Mouse (Mus musculus): ENCODE data around the gene Chmp6. TPM values are rescaled to one million over a fixed set of nuclear protein-coding genes. Genes with fewer than 3 reads are reported as not detected.

Gene Chmp6
- polyA plus RNA-seq, 1 experiment: 60.5 TPM

DNA sequence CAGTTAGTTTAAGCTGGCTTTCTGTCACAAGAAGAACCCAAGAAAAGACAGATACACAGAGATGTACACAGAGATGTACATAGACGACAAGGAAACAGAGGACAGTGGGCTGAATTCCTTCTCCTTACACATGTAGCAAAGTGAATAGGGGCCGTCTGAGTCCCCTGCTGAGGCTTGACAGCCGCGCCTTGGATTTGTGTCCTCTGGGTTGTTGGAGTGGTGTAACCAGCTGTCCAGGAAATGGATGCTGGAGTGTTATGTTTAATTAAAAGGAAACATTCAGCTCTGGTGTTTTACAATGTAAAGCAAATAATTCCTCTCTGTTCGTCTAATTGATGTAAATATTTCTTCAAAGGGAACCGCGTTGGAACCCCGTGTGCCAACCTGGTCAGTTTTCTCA lies 28.6 kb downstream of the Chmp6 start:
- no peak for TF ChIP-seq MYOG (IDR thresholded peaks at IDR 0.05; ENCODE audit: control insufficient read depth in 1 of 3, insufficient read depth in 1 of 3, insufficient read length in 2 of 3, low read depth in 2 of 3)
- no peak for TF ChIP-seq E2F4 (IDR thresholded peaks at IDR 0.05; ENCODE audit: insufficient read depth)
- TF ChIP-seq MAX (IDR thresholded peaks at IDR 0.05; ENCODE audit: low read depth): no peak
- no peak for TF ChIP-seq POLR2AphosphoS2 (IDR thresholded peaks at IDR 0.05; ENCODE audit: insufficient read length, low read depth)
- no peak for TF ChIP-seq SRF (IDR thresholded peaks at IDR 0.05; ENCODE audit: control insufficient read depth, insufficient read length, low read depth)
- TF ChIP-seq MYOD1 (IDR thresholded peaks at IDR 0.05; ENCODE audit: control insufficient read depth in 1 of 3, insufficient read length in 2 of 3, low read depth in 2 of 3): no peak
- TF ChIP-seq CEBPB (IDR thresholded peaks at IDR 0.05; ENCODE audit: insufficient read depth, poor library complexity, severe bottlenecking): no peak
- no peak for TF ChIP-seq USF1 (IDR thresholded peaks at IDR 0.05; ENCODE audit: low read depth)
- TF ChIP-seq REST (IDR thresholded peaks at IDR 0.05; ENCODE audit: insufficient read depth, insufficient read length): no peak
- no peak for TF ChIP-seq POLR2A (IDR thresholded peaks at IDR 0.05; ENCODE audit: insufficient read length, low read depth)
- TF ChIP-seq TCF3 (IDR thresholded peaks at IDR 0.05; ENCODE audit: insufficient read length, low read depth): no peak
- TF ChIP-seq TCF12 (IDR thresholded peaks at IDR 0.05; ENCODE audit: insufficient read depth, poor library complexity, severe bottlenecking): no peak
- peaks cover 38% of the 10 kb centered on the region for H3K79me2 ChIP-seq (ENCODE audit: control insufficient read depth, insufficient read depth)

DNA sequence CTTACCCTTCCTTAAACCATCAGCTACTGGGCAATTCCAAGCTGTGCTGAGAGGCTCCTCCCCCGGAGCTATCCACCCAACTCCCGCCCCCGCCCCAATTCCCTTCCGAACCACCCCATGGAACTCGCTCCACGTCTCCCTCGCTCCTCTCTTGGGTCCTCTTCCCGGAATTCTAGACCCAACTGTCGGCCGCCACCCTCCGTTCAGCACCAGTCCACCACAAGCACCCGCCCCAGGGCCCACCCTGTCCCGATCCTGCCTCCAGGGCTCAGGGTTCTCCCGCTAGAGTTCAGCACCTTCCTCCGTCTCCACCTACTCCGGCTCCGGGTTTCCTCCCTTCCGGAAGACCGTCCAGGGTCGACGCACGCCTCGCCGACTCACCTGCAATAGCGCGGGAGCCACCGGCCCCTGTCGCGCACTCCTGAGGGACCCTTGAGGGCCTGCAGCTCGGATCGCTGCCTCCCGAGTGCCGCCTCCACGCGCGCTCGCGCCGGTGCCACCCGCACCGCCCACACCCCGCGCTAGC lies 29.0 kb downstream of the Chmp6 start:
- TF ChIP-seq POLR2A (IDR thresholded peaks at IDR 0.05; ENCODE audit: insufficient read length, low read depth) (peak; percentile 60), MAX (IDR thresholded peaks at IDR 0.05; ENCODE audit: low read depth) (no peak), POLR2AphosphoS2 (IDR thresholded peaks at IDR 0.05; ENCODE audit: insufficient read length, low read depth) (peak; percentile 23)
- Histone ChIP-seq H3K36me3 (ENCODE audit: control insufficient read depth, insufficient read depth) (no peaks in the 10 kb centered on the region), H3K4me3 (peak overlapping the region; percentile 47), H3K4me2 (ENCODE audit: low read depth) (peak overlapping the region; percentile 67), H3K79me2 (ENCODE audit: control insufficient read depth, insufficient read depth) (peaks cover 43% of the 10 kb centered on the region), H3ac (ENCODE audit: control insufficient read depth, insufficient read length) (peak overlapping the region; percentile 51), H3K27me3 (ENCODE audit: control insufficient read depth, insufficient read depth, insufficient read length) (no peaks in the 10 kb centered on the region)

More for the DNA sequence above, 28.6 kb downstream of the Chmp6 start:
- Histone ChIP-seq H3K4me3 (peak overlapping the region; percentile 47), H3ac (ENCODE audit: control insufficient read depth, insufficient read length) (peak overlapping the region; percentile 51), H3K36me3 (ENCODE audit: control insufficient read depth, insufficient read depth) (no peaks in the 10 kb centered on the region), H3K27me3 (ENCODE audit: control insufficient read depth, insufficient read depth, insufficient read length) (no peaks in the 10 kb centered on the region), H3K4me2 (ENCODE audit: low read depth) (peak overlapping the region; percentile 67)

DNA sequence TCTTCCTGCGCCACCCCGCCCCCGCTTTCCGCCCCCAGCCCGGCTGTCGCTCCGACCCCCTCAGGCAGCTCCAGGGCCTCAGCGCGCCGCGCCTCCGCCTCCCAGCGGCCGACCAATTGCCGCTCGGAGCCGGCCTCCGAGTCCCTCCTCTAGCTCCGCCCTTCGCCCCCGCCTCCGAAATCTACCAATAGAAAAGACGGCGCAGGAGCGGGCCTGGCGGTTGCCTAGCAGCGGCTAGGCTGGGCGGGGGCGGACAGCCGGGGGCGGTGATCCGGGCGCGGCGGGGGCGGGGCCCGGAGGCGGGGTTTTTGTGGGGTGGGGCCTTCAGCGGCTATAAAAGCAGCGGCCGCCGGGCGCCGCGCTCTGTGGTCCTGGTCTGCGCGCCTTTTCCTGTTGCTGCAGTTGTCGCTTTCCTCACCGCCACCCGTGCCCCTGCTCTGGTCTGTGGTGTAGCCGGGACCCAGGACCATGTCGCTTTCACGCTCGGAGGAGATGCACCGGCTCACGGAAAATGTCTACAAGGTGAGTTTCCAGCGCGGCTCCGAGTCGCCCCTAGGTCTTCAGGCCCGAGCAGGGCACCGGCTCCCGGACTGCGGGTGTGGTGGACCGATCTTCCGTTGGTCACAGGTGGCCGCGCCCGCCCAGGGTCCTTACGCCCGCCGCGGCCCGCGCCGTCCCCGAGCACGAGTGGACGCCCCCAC lies 29.6 kb downstream of the Chmp6 start, which contains the start of gene Baiap2:
TSS of gene Baiap2 (plus strand) at position 37 of the 701 bp plus-strand sequence.
- Histone ChIP-seq H3K79me2 (ENCODE audit: control insufficient read depth, insufficient read depth) (peaks cover 49% of the 10 kb centered on the region), H3ac (ENCODE audit: control insufficient read depth, insufficient read length) (peak within 1 kb of the TSS; percentile 51), H3K4me3 (peak within 1 kb of the TSS; percentile 47), H3K27me3 (ENCODE audit: control insufficient read depth, insufficient read depth, insufficient read length) (no peaks in the 10 kb centered on the region), H3K36me3 (ENCODE audit: control insufficient read depth, insufficient read depth) (no peaks in the 10 kb centered on the region), H3K4me2 (ENCODE audit: low read depth) (peak within 1 kb of the TSS; percentile 83)
- no peak for TF ChIP-seq MAX (IDR thresholded peaks at IDR 0.05; ENCODE audit: low read depth)
- peak; percentile 4 for TF ChIP-seq TCF3 (IDR thresholded peaks at IDR 0.05; ENCODE audit: insufficient read length, low read depth)
- peak in 2 of 3 experiments; percentile 27 to 36 for TF ChIP-seq MYOG (IDR thresholded peaks at IDR 0.05; ENCODE audit: control insufficient read depth in 1 of 3, insufficient read depth in 1 of 3, insufficient read length in 2 of 3, low read depth in 2 of 3)
- TF ChIP-seq MYOD1 (IDR thresholded peaks at IDR 0.05; ENCODE audit: control insufficient read depth in 1 of 3, insufficient read length in 2 of 3, low read depth in 2 of 3): peak in 2 of 3 experiments; percentile 11 to 78
- TF ChIP-seq REST (IDR thresholded peaks at IDR 0.05; ENCODE audit: insufficient read depth, insufficient read length): peak; percentile 37
- peak; percentile 15 for TF ChIP-seq E2F4 (IDR thresholded peaks at IDR 0.05; ENCODE audit: insufficient read depth)
- TF ChIP-seq USF1 (IDR thresholded peaks at IDR 0.05; ENCODE audit: low read depth): no peak
- TF ChIP-seq CEBPB (IDR thresholded peaks at IDR 0.05; ENCODE audit: insufficient read depth, poor library complexity, severe bottlenecking): no peak
- TF ChIP-seq TCF12 (IDR thresholded peaks at IDR 0.05; ENCODE audit: insufficient read depth, poor library complexity, severe bottlenecking): no peak
- peak; percentile 97 for TF ChIP-seq POLR2A (IDR thresholded peaks at IDR 0.05; ENCODE audit: insufficient read length, low read depth)
- peak; percentile 99 for TF ChIP-seq POLR2AphosphoS2 (IDR thresholded peaks at IDR 0.05; ENCODE audit: insufficient read length, low read depth)
- no peak for TF ChIP-seq SRF (IDR thresholded peaks at IDR 0.05; ENCODE audit: control insufficient read depth, insufficient read length, low read depth)

DNA sequence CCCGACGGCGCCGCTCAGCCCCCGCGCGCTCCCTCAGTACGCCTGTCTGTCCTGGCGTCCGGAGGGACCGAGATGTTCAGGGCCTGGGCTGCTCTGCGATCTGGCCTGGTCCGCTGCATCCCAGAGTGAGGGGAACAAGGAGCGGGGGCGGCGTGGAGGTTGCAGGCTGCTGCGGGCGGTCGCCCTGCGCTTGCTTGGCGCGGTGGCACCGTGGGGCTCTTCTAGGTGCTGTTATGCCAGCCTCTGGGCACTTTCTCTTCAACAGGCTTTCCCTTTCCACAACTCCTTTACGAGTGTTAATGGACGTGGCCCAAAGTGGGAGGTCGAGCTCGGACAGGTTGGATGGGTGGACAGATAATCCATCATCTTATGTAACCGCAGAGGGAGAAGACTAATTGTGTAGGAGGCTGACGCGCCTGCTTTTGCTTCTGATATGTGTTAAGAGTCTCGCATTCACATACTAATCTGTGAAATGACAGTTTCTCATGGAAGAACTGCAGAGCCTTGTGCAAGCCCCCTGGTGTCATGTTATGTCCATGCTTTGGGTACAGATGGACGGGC lies 30.3 kb downstream of the Chmp6 start:
- Histone ChIP-seq H3K4me2 (ENCODE audit: low read depth) (peak overlapping the region; percentile 83), H3K36me3 (ENCODE audit: control insufficient read depth, insufficient read depth) (no peaks in the 10 kb centered on the region), H3ac (ENCODE audit: control insufficient read depth, insufficient read length) (peak overlapping the region; percentile 51), H3K27me3 (ENCODE audit: control insufficient read depth, insufficient read depth, insufficient read length) (no peaks in the 10 kb centered on the region), H3K4me3 (peak overlapping the region; percentile 47), H3K79me2 (ENCODE audit: control insufficient read depth, insufficient read depth) (peaks cover 55% of the 10 kb centered on the region)
- TF ChIP-seq MYOD1 (IDR thresholded peaks at IDR 0.05; ENCODE audit: control insufficient read depth in 1 of 3, insufficient read length in 2 of 3, low read depth in 2 of 3) (no peak), USF1 (IDR thresholded peaks at IDR 0.05; ENCODE audit: low read depth) (no peak), MAX (IDR thresholded peaks at IDR 0.05; ENCODE audit: low read depth) (no peak), TCF3 (IDR thresholded peaks at IDR 0.05; ENCODE audit: insufficient read length, low read depth) (no peak), POLR2AphosphoS2 (IDR thresholded peaks at IDR 0.05; ENCODE audit: insufficient read length, low read depth) (no peak), TCF12 (IDR thresholded peaks at IDR 0.05; ENCODE audit: insufficient read depth, poor library complexity, severe bottlenecking) (no peak), REST (IDR thresholded peaks at IDR 0.05; ENCODE audit: insufficient read depth, insufficient read length) (no peak)
